Mouse (Mus musculus) neural tube, embryonic 13.5 days (tissue): ENCODE data around the gene Gpr171. TPM values are rescaled to one million over a fixed set of nuclear protein-coding genes. Genes with fewer than 3 reads are reported as not detected.
"Not testable (repeated sequence)": the region's sequence is repeated elsewhere in the genome, so short reads cannot be mapped to it uniquely, and the experiment has no call there.

Source experiments
- ATAC-seq: fragments of 200-750 bp; cut with Nextera tagmentation; 2 replicates; pipeline ENCODE4 v1.8.0; 2017; ENCODE audit warnings: low read depth, mild to moderate bottlenecking, moderate TSS enrichment, moderate library complexity
- H3K27ac ChIP-seq: fragments of 300-500 bp; sonication (generic); replicated peaks from 2 replicates; pipeline ENCODE4 v1.5.1; 2015; ENCODE audit warnings: moderate library complexity, mild to moderate bottlenecking, inconsistent platforms
- H3K27me3 ChIP-seq: fragments of 300-500 bp; sonication (generic); 2 replicates; pipeline ENCODE4 v1.6.1; 2015; ENCODE audit warnings: mild to moderate bottlenecking, inconsistent platforms
- H3K36me3 ChIP-seq: fragments of 300-500 bp; sonication (generic); 2 replicates; pipeline ENCODE4 v1.6.1; 2015; ENCODE audit warnings: mild to moderate bottlenecking, inconsistent platforms
- H3K4me1 ChIP-seq: fragments of 300-500 bp; sonication (generic); replicated peaks from 2 replicates; pipeline ENCODE4 v1.6.1; 2015; ENCODE audit warnings: inconsistent platforms
- H3K4me2 ChIP-seq: fragments of 300-500 bp; sonication (generic); 2 replicates; pipeline ENCODE4 v1.6.1; 2015; ENCODE audit warnings: inconsistent platforms, mild to moderate bottlenecking, moderate library complexity
- H3K4me3 ChIP-seq: fragments of 300-500 bp; sonication (generic); 2 replicates; pipeline ENCODE4 v1.5.1; 2015; ENCODE audit warnings: mild to moderate bottlenecking, inconsistent platforms
- H3K9ac ChIP-seq: fragments of 300-500 bp; sonication (generic); 2 replicates; pipeline ENCODE4 v1.6.1; 2015; ENCODE audit warnings: moderate library complexity, mild to moderate bottlenecking, inconsistent platforms
- H3K9me3 ChIP-seq: fragments of 300-500 bp; sonication (generic); 2 replicates; pipeline ENCODE4 v1.6.1; 2016; ENCODE audit warnings: inconsistent platforms
- WGBS: fragments of 180-500 bp; shearing (Covaris S2); methylation state at CpG from one replicate; pipeline ENCODE4 v1.1.7; 2015; 5-methylcytosine and 5-hydroxymethylcytosine counted together
- polyA plus RNA-seq: library from polyadenylated mRNA; unstranded; fragments of >200 nt; fragmentation: Nextera tagmentation; extraction: Ambion mirVana; gene quantifications from 2 replicates; pipeline ENCODE4 v1.2.1, GENCODE M21; 2015

The Gpr171 gene
- polyA plus RNA-seq, 1 experiment from 2014 or later, result 1.4 TPM

DNA sequence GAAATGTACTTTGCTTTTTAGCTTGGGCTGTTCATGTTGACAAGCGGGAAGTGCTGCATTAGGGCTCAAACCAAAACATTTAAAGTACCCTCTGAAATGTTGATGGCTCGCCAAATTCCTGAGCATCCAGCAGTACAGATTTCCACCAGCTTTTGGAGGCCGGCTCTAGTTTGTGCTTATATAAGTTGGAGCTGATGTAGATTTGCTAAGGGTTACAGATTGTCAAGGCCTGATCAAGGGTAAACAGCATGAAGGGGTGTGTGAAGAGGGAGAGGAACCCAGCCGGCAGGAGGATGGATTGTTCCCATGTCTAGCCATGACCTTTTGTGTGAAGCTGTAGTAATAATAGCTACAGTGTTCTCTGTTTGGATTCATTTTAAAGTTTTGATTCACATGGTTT, 29.5 kb upstream of the Gpr171 start:
- no peak overlapping the region for H3K4me3 ChIP-seq
- H3K27ac ChIP-seq, result no peak overlapping the region
- WGBS, result 84% methylated on average over 4 of the region's 4 CpGs
- H3K9ac ChIP-seq, result no peak overlapping the region
- H3K9me3 ChIP-seq, result no peaks in the 10 kb centered on the region
- 0 out of 2 replicates have a peak, but pooled peaks cover 1% of the 10 kb centered on the region for H3K4me1 ChIP-seq
- no peak overlapping the region for H3K4me2 ChIP-seq
- no peak for ATAC-seq
- H3K36me3 ChIP-seq, result no peaks in the 10 kb centered on the region
- H3K27me3 ChIP-seq, result no peaks in the 10 kb centered on the region

DNA sequence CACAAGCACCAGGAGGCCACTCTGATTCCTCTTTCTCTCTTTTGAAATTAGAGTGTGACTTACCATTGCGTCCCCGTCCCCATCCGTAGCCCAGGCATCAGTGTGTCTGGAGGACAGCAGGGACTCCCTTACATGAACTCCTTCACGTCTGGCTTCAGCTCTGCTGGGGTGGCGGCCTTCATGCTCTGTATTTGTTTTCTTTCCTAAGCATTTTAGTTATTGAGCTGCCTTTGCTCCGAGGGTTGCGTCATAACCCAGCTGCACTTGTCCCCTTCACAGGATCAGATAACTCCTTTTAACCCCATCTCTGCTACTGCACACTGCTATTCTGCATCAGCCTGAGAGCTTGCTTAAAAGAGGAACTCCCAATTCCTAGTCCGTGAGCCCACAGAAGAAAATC, 28.8 kb upstream of the Gpr171 start:
- Histone ChIP-seq H3K4me1 (peaks cover 8% of the 10 kb centered on the region; the same call in 1 of the 2 replicates), H3K4me2 (no peak overlapping the region), H3K9ac (no peak overlapping the region), H3K36me3 (no peaks in the 10 kb centered on the region), H3K4me3 (no peak overlapping the region), H3K27ac (no peak overlapping the region; the same call in 1 of the 2 replicates), H3K27me3 (no peaks in the 10 kb centered on the region), H3K9me3 (no peaks in the 10 kb centered on the region)
- ATAC-seq, result no peak
- 70% methylated on average over 8 of the region's 8 CpGs for WGBS

DNA sequence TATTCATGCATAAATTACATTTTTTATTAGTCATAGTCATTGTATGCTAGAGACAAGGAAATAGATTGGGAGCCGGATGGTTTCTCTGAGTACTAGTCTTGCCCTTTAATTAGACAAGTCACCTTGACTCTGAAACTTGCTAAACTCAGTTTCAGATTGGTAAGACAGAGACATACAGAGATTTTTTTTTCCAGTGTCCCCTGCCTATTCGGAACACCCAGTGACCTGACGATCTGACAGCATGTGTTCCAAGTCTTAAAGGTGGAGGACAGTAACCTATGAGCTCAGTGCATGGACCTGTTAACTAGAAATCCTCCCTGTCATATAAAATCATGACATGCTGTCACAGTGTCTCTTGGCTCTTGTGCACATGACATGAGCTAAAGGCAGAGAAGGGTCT, 27.9 kb upstream of the Gpr171 start:
- Histone ChIP-seq H3K9ac (no peak overlapping the region), H3K36me3 (no peaks in the 10 kb centered on the region), H3K4me3 (no peak overlapping the region), H3K27ac (no peak overlapping the region), H3K9me3 (no peaks in the 10 kb centered on the region), H3K4me1 (peaks cover 8% of the 10 kb centered on the region; the same call in 1 of the 2 replicates), H3K27me3 (no peaks in the 10 kb centered on the region), H3K4me2 (no peak overlapping the region)
- WGBS, result 87% methylated on average over 3 of the region's 3 CpGs
- no peak for ATAC-seq

DNA sequence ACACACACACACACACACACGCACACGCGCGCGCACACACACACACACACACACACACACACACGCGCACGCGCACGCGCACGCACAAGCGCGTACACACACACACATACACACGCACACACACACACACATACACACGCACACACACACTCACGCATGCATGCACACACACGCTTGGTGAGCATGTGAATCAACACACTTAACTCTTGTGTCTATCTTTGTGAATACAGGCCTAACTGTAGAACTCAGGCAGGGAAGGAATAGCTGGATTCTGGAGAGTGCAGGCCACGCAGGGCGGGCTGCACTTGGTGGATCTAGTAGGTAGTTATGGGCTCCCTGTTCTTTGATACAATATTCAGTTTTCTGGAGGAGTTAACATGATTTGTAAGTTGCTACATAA, 27.1 kb upstream of the Gpr171 start:
- H3K4me2 ChIP-seq, result no peak overlapping the region
- H3K36me3 ChIP-seq, result no peaks in the 10 kb centered on the region
- no peaks in the 10 kb centered on the region for H3K9me3 ChIP-seq
- ATAC-seq, result no peak
- 96% methylated on average over 20 of the region's 20 CpGs for WGBS
- no peaks in the 10 kb centered on the region for H3K27me3 ChIP-seq
- H3K4me1 ChIP-seq, result peaks cover 8% of the 10 kb centered on the region; the same call in 1 of the 2 replicates
- no peak overlapping the region for H3K27ac ChIP-seq
- no peak overlapping the region for H3K9ac ChIP-seq
- no peak overlapping the region for H3K4me3 ChIP-seq

- H3K9me3 ChIP-seq, result no peaks in the 10 kb centered on the region
- no peak overlapping the region for H3K4me3 ChIP-seq
- no peaks in the 10 kb centered on the region for H3K36me3 ChIP-seq
- WGBS, result 57% methylated on average over 7 of the region's 7 CpGs
- peaks cover 14% of the 10 kb centered on the region for H3K4me1 ChIP-seq
- no peak overlapping the region for H3K27ac ChIP-seq
- no peak overlapping the region for H3K4me2 ChIP-seq
- no peak for ATAC-seq
- H3K9ac ChIP-seq, result no peak overlapping the region
- H3K27me3 ChIP-seq, result no peaks in the 10 kb centered on the region
Measured at GRCm38 (mm10) chr3:59125783-59126555, 24.3 kb upstream of the Gpr171 start.

GRCm38 (mm10) chr3:59125022-59125421, 23.4 kb upstream of the Gpr171 start:
- Histone ChIP-seq H3K27ac (no peak overlapping the region), H3K36me3 (no peaks in the 10 kb centered on the region), H3K4me2 (no peak overlapping the region), H3K4me1 (peaks cover 14% of the 10 kb centered on the region), H3K4me3 (no peak overlapping the region), H3K9ac (no peak overlapping the region), H3K27me3 (no peaks in the 10 kb centered on the region), H3K9me3 (no peaks in the 10 kb centered on the region)
- WGBS, result 73% methylated on average over 5 of the region's 5 CpGs
- ATAC-seq, result no peak

DNA sequence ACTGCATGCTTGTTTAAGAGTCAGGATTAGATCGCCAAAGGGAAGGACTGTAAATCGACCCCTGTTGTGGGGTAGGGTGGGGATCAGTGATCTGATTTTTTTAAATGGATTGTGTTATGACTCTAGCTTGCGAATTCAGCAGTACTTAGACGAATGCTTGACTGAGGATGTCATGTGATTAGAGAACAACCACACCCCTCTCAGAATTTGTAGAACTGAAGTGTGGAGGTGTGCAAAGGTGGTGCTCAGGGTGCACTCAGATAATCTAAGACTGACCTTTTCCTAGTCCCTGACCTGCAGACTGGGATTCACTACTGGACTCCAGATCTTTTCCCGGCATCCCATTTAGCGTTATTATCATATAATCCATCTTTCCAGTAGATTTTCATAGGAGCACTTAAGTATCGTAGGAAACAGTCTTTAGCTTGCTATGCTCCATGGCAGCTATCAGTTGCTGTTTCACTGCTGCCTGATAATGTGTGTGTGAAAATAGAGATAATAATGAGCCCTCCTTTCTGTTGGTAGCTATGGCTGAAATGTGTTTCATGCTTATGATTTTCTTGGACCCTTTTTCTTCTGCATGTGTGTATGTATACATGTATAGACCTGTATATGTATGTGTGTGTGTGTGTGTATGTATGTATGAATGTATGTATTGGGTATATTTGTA, 20.3 kb upstream of the Gpr171 start:
- Histone ChIP-seq H3K27me3 (no peaks in the 10 kb centered on the region), H3K4me1 (peaks cover 14% of the 10 kb centered on the region), H3K27ac (no peak overlapping the region), H3K4me3 (no peak overlapping the region), H3K4me2 (no peak overlapping the region), H3K9ac (no peak overlapping the region), H3K36me3 (no peaks in the 10 kb centered on the region), H3K9me3 (no peaks in the 10 kb centered on the region)
- no peak for ATAC-seq
- WGBS, result 76% methylated on average over 7 of the region's 7 CpGs

- Histone ChIP-seq H3K36me3 (no peaks in the 10 kb centered on the region), H3K9me3 (no peaks in the 10 kb centered on the region), H3K4me2 (no peak overlapping the region), H3K27ac (no peak overlapping the region), H3K4me1 (peaks cover 14% of the 10 kb centered on the region), H3K4me3 (no peak overlapping the region), H3K9ac (no peak overlapping the region), H3K27me3 (no peaks in the 10 kb centered on the region)
- peak; percentile 38 for ATAC-seq
- 49% methylated on average over 7 of the region's 7 CpGs for WGBS
Measured at GRCm38 (mm10) chr3:59121067-59121730, 19.6 kb upstream of the Gpr171 start.

DNA sequence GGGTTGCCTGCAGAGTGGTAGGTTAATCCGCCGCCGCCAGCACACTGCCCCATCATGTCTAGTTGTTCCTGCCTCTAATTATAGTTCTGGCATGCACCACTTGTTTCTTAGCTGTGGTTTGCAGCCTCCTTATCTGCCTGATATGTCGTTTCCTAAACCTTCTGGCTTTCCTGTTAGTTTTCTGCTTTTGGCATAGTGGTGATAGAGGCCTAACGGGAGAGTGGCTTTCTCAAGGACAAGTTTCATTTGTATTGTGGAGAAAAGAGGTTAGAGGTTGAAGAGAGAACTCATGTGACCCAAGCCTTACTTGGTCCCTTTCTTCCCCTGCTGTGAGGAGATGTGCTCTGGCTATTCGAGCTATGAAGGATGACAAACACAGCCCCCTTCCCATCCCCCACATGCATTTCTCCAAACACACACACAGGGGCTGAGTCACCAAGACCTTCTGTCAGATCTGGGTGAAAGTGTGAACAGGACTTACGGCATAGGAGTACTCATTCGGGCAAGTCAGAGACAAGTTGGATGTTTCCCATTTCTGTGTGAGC, 12.4 kb upstream of the Gpr171 start:
- no peak overlapping the region for H3K4me2 ChIP-seq
- ATAC-seq, result no peak
- no peak overlapping the region for H3K9ac ChIP-seq
- no peaks in the 10 kb centered on the region; the same call in 1 of the 2 replicates for H3K36me3 ChIP-seq
- WGBS, result 87% methylated on average over 8 of the region's 8 CpGs
- no peaks in the 10 kb centered on the region for H3K9me3 ChIP-seq
- no peak overlapping the region for H3K27ac ChIP-seq
- H3K4me3 ChIP-seq, result no peak overlapping the region
- no peaks in the 10 kb centered on the region for H3K27me3 ChIP-seq
- H3K4me1 ChIP-seq, result no peaks in the 10 kb centered on the region

- not testable (repeated sequence) for H3K27me3 ChIP-seq, H3K9me3 ChIP-seq, H3K4me2 ChIP-seq, H3K27ac ChIP-seq, ATAC-seq, H3K4me1 ChIP-seq, H3K9ac ChIP-seq, H3K36me3 ChIP-seq, H3K4me3 ChIP-seq
- 94% methylated on average over 4 of the region's 4 CpGs for WGBS
Measured at GRCm38 (mm10) chr3:59113291-59113690, 11.7 kb upstream of the Gpr171 start.

DNA sequence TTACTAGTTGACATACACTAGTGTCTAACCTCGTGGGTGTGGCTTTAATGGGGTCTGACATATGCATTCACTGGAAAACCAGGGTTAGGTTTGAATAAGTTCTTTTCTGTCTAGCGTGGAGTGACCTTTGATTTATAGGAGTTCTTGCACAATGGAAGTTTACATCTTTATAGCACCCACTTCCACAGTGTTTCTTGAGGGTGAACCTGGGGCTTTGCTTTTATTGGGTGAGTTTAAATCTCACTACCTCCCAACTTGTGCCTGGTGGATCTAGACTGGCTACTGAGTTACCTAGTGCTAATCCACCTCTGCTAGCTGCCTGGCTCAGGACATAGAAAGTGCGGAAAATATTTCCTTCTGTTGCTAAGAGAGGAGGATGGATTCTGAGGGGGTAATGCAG, 10.3 kb upstream of the Gpr171 start:
- H3K27me3 ChIP-seq, result no peaks in the 10 kb centered on the region
- H3K4me2 ChIP-seq, result no peak overlapping the region
- no peak overlapping the region for H3K4me3 ChIP-seq
- no peak overlapping the region for H3K27ac ChIP-seq
- ATAC-seq, result no peak
- no peak overlapping the region for H3K9ac ChIP-seq
- no peaks in the 10 kb centered on the region for H3K4me1 ChIP-seq
- H3K36me3 ChIP-seq, result no peaks in the 10 kb centered on the region; the same call in 1 of the 2 replicates
- H3K9me3 ChIP-seq, result no peaks in the 10 kb centered on the region
- WGBS, result 68% methylated on average over 3 of the region's 3 CpGs

DNA sequence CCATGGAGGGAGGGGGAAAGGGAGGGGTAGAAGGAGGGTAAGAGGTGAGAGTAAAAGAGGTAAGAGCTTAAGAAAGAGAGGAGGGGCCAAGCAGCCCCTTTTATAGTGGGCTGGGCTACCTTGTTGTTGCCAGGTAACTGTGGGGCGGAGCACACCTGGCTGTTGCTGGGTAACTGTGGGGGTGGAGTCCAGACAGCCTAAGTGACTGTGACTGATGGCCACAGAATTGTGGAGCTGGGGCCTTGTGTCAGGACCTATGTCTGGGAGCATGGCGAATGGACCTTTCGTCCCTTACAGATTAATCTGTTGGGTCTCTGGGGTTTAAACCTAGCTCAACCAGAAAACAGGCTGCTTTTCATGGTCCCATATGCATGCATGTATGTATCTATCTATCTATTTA, 8.2 kb upstream of the Gpr171 start:
- not testable (repeated sequence) for H3K4me1 ChIP-seq, H3K9ac ChIP-seq, H3K9me3 ChIP-seq, H3K4me2 ChIP-seq, H3K27me3 ChIP-seq, H3K27ac ChIP-seq, H3K36me3 ChIP-seq, H3K4me3 ChIP-seq, ATAC-seq
- WGBS, result 85% methylated on average over 3 of the region's 3 CpGs
